Mouse (Mus musculus): ENCODE measurements at regions not wholly inside any gene's neighbourhood (a gene's known extent, or its start where the extent isn't known, plus 50 kb on each side); places are given as distances from the start of the nearest gene placed in this dataset.

DNA sequence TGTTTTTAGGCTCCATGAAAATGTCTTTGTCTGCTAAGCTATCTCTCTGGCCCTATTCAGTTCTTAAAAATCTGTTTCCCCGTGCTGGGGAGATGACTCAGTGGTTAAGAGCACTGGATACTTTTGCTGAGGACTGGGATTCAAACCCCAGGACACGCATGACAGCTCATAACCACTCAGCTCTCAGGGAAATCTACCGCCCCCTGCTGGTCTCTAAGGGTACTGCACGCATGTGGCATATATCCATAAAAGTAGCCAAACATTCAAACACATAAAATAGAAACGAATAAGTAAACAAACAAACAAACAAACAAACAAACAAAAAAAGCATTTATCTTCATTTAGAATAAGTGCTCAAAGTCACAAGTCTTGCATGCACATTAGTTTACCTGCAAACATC lies 289.7 kb upstream of the Kcnab2 start:
- 82% methylated on average over 5 of the region's 5 CpGs for WGBS
- peak; percentile 11; the same call in 1 of the 2 replicates for TF ChIP-seq CTCF (IDR thresholded peaks at IDR 0.05; ENCODE audit: insufficient read depth, low read length)
- no peak for TF ChIP-seq POLR2A (IDR thresholded peaks at IDR 0.05; ENCODE audit: borderline replicate concordance, extremely low read depth, low read depth, low read length)

DNA sequence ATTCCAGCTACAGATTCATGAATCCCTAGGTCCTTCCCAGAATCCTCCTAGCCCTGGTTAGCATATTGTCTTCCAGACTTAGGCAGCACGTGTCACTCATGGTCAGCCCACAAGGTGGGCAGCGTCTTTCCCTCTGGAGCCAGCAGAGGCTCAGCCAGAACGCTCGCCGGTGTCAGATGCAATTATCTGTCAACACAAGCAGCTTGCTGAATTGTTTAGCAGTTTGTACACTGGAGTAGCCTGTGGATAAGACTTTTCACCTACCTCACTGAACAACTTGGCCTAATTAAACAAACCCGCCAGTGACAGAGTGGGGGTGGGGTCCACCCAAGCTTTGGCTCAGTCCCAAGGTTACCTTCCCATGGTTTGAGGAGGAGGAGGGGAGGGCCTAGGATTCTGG lies 285.4 kb upstream of the Kcnab2 start:
- no peak for DNase-seq
- TF ChIP-seq CTCF (IDR thresholded peaks at IDR 0.05; ENCODE audit: insufficient read depth, low read length) (no peak), POLR2A (IDR thresholded peaks at IDR 0.05; ENCODE audit: borderline replicate concordance, extremely low read depth, low read depth, low read length) (no peak)
- WGBS = 52% methylated on average over 6 of the region's 6 CpGs
- Histone ChIP-seq H3K4me3 (replicated peaks; ENCODE audit: extremely low read depth, low read depth, low read length) (no peak overlapping the region), H3K4me1 (ENCODE audit: control insufficient read depth, insufficient read depth, low read length) (no peaks in the 10 kb centered on the region)

More for the DNA sequence above, 289.7 kb upstream of the Kcnab2 start:
- no peak for DNase-seq
- no peaks in the 10 kb centered on the region for H3K4me1 ChIP-seq (ENCODE audit: control insufficient read depth, insufficient read depth, low read length)
- H3K4me3 ChIP-seq (replicated peaks; ENCODE audit: extremely low read depth, low read depth, low read length) = no peak overlapping the region

- WGBS = 86% methylated on average over 4 of the region's 4 CpGs
- DNase-seq = no peak
- no peaks in the 10 kb centered on the region for H3K4me1 ChIP-seq (ENCODE audit: control insufficient read depth, insufficient read depth, low read length)
- TF ChIP-seq POLR2A (IDR thresholded peaks at IDR 0.05; ENCODE audit: borderline replicate concordance, extremely low read depth, low read depth, low read length) (no peak), CTCF (IDR thresholded peaks at IDR 0.05; ENCODE audit: insufficient read depth, low read length) (no peak)
- H3K4me3 ChIP-seq (replicated peaks; ENCODE audit: extremely low read depth, low read depth, low read length) = no peak overlapping the region
Measured at GRCm38 (mm10) chr4:152762576-152762975, 284.9 kb upstream of the Kcnab2 start.

DNA sequence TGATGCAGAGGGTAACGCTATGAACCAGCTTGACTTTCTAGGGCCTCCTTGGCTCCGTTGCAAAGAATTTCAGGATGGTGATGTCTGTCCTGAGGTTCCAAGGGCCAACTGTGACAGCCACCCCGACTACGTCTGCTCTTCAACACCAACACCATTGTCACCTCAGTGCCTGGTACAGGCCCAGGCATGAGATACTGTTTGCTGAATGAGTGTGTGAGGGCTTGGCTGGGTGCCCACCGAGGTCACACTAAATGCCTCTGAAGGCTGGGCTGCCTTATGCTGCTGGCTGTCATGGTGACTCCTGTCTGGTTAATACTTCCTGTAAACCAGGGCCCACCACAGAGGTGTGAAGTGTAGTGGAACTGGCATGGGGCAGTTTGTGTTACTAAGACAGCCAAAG lies 279.5 kb upstream of the Kcnab2 start:
- Histone ChIP-seq H3K4me3 (replicated peaks; ENCODE audit: extremely low read depth, low read depth, low read length) (no peak overlapping the region), H3K4me1 (ENCODE audit: control insufficient read depth, insufficient read depth, low read length) (no peaks in the 10 kb centered on the region)
- TF ChIP-seq CTCF (IDR thresholded peaks at IDR 0.05; ENCODE audit: insufficient read depth, low read length) = no peak
- no peak for TF ChIP-seq POLR2A (IDR thresholded peaks at IDR 0.05; ENCODE audit: borderline replicate concordance, extremely low read depth, low read depth, low read length)
- WGBS = 82% methylated on average over 5 of the region's 5 CpGs
- no peak for DNase-seq

- 75% methylated on average over 10 of the region's 10 CpGs for WGBS
- TF ChIP-seq CTCF (IDR thresholded peaks at IDR 0.05; ENCODE audit: insufficient read depth, low read length) (no peak), POLR2A (IDR thresholded peaks at IDR 0.05; ENCODE audit: borderline replicate concordance, extremely low read depth, low read depth, low read length) (no peak)
- no peak for DNase-seq
- H3K4me3 ChIP-seq (replicated peaks; ENCODE audit: extremely low read depth, low read depth, low read length) = no peak overlapping the region
- H3K4me1 ChIP-seq (ENCODE audit: control insufficient read depth, insufficient read depth, low read length) = no peaks in the 10 kb centered on the region
Measured at GRCm38 (mm10) chr4:152756535-152756934, 278.9 kb upstream of the Kcnab2 start.

DNA sequence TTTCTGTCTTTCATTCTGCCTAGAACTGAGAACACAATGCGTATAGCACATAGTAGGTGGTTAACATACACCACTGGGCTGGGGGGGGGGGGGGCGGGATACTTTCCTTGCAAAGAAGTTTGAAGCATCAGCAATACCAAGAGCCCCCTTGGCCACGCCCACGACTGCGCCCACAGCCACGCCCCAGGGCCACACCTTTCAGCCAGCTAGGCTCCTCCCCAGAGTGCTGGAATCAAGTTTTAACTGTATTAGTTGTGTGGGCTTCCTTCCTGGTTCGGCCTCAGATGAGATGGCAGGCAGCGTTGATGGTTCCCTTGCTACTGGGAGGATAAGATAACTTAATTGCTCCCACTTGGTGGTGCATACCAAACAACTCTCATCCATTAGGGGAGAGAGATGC lies 278.1 kb upstream of the Kcnab2 start:
- no peak for DNase-seq
- WGBS = 83% methylated on average over 8 of the region's 8 CpGs
- no peak overlapping the region for H3K4me3 ChIP-seq (replicated peaks; ENCODE audit: extremely low read depth, low read depth, low read length)
- H3K4me1 ChIP-seq (ENCODE audit: control insufficient read depth, insufficient read depth, low read length) = no peaks in the 10 kb centered on the region
- no peak for TF ChIP-seq POLR2A (IDR thresholded peaks at IDR 0.05; ENCODE audit: borderline replicate concordance, extremely low read depth, low read depth, low read length)
- no peak for TF ChIP-seq CTCF (IDR thresholded peaks at IDR 0.05; ENCODE audit: insufficient read depth, low read length)

GRCm38 (mm10) chr4:152744366-152744765 lies 266.7 kb upstream of the Kcnab2 start:
- H3K4me3 ChIP-seq (replicated peaks; ENCODE audit: extremely low read depth, low read depth, low read length) = no peak overlapping the region
- TF ChIP-seq CTCF (IDR thresholded peaks at IDR 0.05; ENCODE audit: insufficient read depth, low read length) (no peak), POLR2A (IDR thresholded peaks at IDR 0.05; ENCODE audit: borderline replicate concordance, extremely low read depth, low read depth, low read length) (no peak)
- no peak for DNase-seq
- no peaks in the 10 kb centered on the region for H3K4me1 ChIP-seq (ENCODE audit: control insufficient read depth, insufficient read depth, low read length)
- 53% methylated on average over 11 of the region's 11 CpGs for WGBS

GRCm38 (mm10) chr4:152733017-152733416 lies 255.3 kb upstream of the Kcnab2 start:
- H3K4me1 ChIP-seq (ENCODE audit: control insufficient read depth, insufficient read depth, low read length) = no peaks in the 10 kb centered on the region
- no peak overlapping the region for H3K4me3 ChIP-seq (replicated peaks; ENCODE audit: extremely low read depth, low read depth, low read length)
- WGBS = 76% methylated on average over 2 of the region's 2 CpGs
- TF ChIP-seq POLR2A (IDR thresholded peaks at IDR 0.05; ENCODE audit: borderline replicate concordance, extremely low read depth, low read depth, low read length) (no peak), CTCF (IDR thresholded peaks at IDR 0.05; ENCODE audit: insufficient read depth, low read length) (no peak)
- DNase-seq = no peak

GRCm38 (mm10) chr4:152731988-152732387 lies 254.3 kb upstream of the Kcnab2 start:
- no peak for TF ChIP-seq POLR2A (IDR thresholded peaks at IDR 0.05; ENCODE audit: borderline replicate concordance, extremely low read depth, low read depth, low read length)
- Histone ChIP-seq H3K4me1 (ENCODE audit: control insufficient read depth, insufficient read depth, low read length) (no peaks in the 10 kb centered on the region), H3K4me3 (replicated peaks; ENCODE audit: extremely low read depth, low read depth, low read length) (no peak overlapping the region)
- DNase-seq = no peak
- 75% methylated on average over 10 of the region's 10 CpGs for WGBS

GRCm38 (mm10) chr4:152731082-152731720 lies 253.5 kb upstream of the Kcnab2 start:
- no peak for DNase-seq
- TF ChIP-seq POLR2A (IDR thresholded peaks at IDR 0.05; ENCODE audit: borderline replicate concordance, extremely low read depth, low read depth, low read length) (no peak), CTCF (IDR thresholded peaks at IDR 0.05; ENCODE audit: insufficient read depth, low read length) (no peak)
- no peaks in the 10 kb centered on the region for H3K4me1 ChIP-seq (ENCODE audit: control insufficient read depth, insufficient read depth, low read length)
- no peak overlapping the region for H3K4me3 ChIP-seq (replicated peaks; ENCODE audit: extremely low read depth, low read depth, low read length)
- 55% methylated on average over 10 of the region's 10 CpGs for WGBS
